Mouse (Mus musculus): ENCODE measurements around the gene Cnot10. TPM values are rescaled to one million over a fixed set of nuclear protein-coding genes. Genes with fewer than 3 reads are reported as not detected.

The Cnot10 gene
- polyA plus RNA-seq, 1 experiment from 2014 or later: 74.3 TPM

DNA sequence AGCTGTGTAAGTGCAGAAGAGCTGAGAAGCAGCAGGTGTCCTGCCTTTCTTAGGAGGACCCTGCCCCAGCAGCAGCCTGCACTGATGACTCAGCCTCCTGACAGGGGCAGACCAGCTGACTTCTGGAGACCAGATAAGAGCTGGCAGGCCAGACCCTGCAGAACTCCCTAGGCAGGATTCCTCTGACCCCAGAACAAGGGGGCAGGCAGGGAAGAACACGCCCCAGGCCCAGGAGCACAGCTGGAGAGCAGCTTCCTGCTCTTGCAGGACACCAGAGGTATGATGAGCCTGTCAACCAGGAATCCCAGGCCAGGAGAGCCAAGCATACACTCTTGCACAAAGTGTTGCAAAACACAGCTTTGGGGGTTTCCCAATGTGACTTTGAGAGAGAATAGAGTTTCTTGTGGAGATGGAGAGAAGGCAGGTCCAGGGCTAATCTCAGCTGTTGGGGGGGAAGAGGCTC lies 98.7 kb downstream of the Cnot10 start:
- H3K4me1 ChIP-seq (ENCODE audit: insufficient read depth, low read length): peaks cover 50% of the 10 kb centered on the region
- H3K36me3 ChIP-seq (ENCODE audit: insufficient read depth, low read length): no peaks in the 10 kb centered on the region
- WGBS: 35% methylated on average over 1 of the region's 1 CpGs
- H3K9ac ChIP-seq (replicated peaks; ENCODE audit: low read length): no peak overlapping the region
- no peak for ATAC-seq (ENCODE audit: low FRiP score, low TSS enrichment)
- no peaks in the 10 kb centered on the region for H3K9me3 ChIP-seq (ENCODE audit: low read length)
- no peak overlapping the region for H3K4me3 ChIP-seq (ENCODE audit: low read length)
- H3K27ac ChIP-seq (ENCODE audit: low read length): no peak overlapping the region
- no peak overlapping the region for H3K4me2 ChIP-seq (replicated peaks; ENCODE audit: low read depth, low read length)
- H3K27me3 ChIP-seq (ENCODE audit: insufficient read depth, low read length): no peaks in the 10 kb centered on the region

GRCm38 (mm10) chr9:114538996-114539563 lies 100.9 kb downstream of the Cnot10 start:
- H3K4me3 ChIP-seq (ENCODE audit: low read length): no peak overlapping the region
- H3K9ac ChIP-seq (replicated peaks; ENCODE audit: low read length): 0 out of 2 replicates have a peak overlapping the region, but pooled peaks have one; percentile 10
- WGBS: 52% methylated on average over 7 of the region's 7 CpGs
- peak; percentile 55; the same call in 1 of the 2 replicates for ATAC-seq (ENCODE audit: low FRiP score, low TSS enrichment)
- no peak overlapping the region for H3K4me2 ChIP-seq (replicated peaks; ENCODE audit: low read depth, low read length)
- H3K27me3 ChIP-seq (ENCODE audit: insufficient read depth, low read length): no peaks in the 10 kb centered on the region
- H3K9me3 ChIP-seq (ENCODE audit: low read length): no peaks in the 10 kb centered on the region
- H3K36me3 ChIP-seq (ENCODE audit: insufficient read depth, low read length): no peaks in the 10 kb centered on the region
- H3K27ac ChIP-seq (ENCODE audit: low read length): peak overlapping the region; percentile 64
- H3K4me1 ChIP-seq (ENCODE audit: insufficient read depth, low read length): peaks cover 30% of the 10 kb centered on the region

DNA sequence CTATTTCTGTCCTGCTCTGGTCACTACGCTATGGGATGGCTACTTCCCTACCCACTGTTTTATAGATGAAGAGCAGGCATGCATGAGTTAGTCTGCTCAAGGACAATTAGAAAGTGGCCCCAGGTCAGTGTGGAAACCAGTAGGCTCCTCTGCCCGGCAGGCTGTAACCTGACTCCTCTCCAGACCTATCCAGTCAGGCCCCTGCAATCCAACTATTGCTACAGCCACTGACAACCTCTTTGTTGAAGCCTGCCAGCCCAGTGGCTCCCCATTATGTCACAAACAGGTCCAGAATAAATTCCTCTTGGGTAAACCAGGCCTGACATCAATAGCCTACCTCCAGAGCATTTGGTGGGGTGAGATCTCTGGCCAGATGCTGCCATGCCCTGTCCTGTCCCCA lies 103.4 kb downstream of the Cnot10 start:
- peak; percentile 81 for ATAC-seq (ENCODE audit: low FRiP score, low TSS enrichment)
- peak overlapping the region; percentile 54 for H3K27ac ChIP-seq (ENCODE audit: low read length)

More for the DNA sequence above, 103.4 kb downstream of the Cnot10 start:
- Histone ChIP-seq H3K4me3 (ENCODE audit: low read length) (no peak overlapping the region), H3K4me1 (ENCODE audit: insufficient read depth, low read length) (peaks cover 33% of the 10 kb centered on the region), H3K36me3 (ENCODE audit: insufficient read depth, low read length) (no peaks in the 10 kb centered on the region), H3K9me3 (ENCODE audit: low read length) (no peaks in the 10 kb centered on the region), H3K4me2 (replicated peaks; ENCODE audit: low read depth, low read length) (no peak overlapping the region), H3K9ac (replicated peaks; ENCODE audit: low read length) (0 out of 2 replicates have a peak overlapping the region, but pooled peaks have one; percentile 13), H3K27me3 (ENCODE audit: insufficient read depth, low read length) (no peaks in the 10 kb centered on the region)
- WGBS: 27% methylated on average over 2 of the region's 2 CpGs

Other genes with a start within 250 kb of the Cnot10 start
- 139 and 148 TPM in 2 replicates for gene Crtap, start 249.5 kb downstream of the Cnot10 start, polyA plus RNA-seq (2015; fragmentation: Nextera tagmentation; extraction: Ambion mirVana)
- gene Glb1, start 239.1 kb downstream of the Cnot10 start, polyA plus RNA-seq (2015; fragmentation: Nextera tagmentation; extraction: Ambion mirVana): 77.6 and 81.0 TPM in 2 replicates
- gene Tmppe, start 239.1 kb downstream of the Cnot10 start, polyA plus RNA-seq (2015; fragmentation: Nextera tagmentation; extraction: Ambion mirVana): 15.3 and 15.9 TPM in 2 replicates
- gene Ccr4, start 135.3 kb downstream of the Cnot10 start, polyA plus RNA-seq (2015; fragmentation: Nextera tagmentation; extraction: Ambion mirVana): 0.49 and 1.4 TPM in 2 replicates
- 0.22 and 0.36 TPM in 2 replicates for gene C130032M10Rik, start 124.5 kb downstream of the Cnot10 start, polyA plus RNA-seq (2015; fragmentation: Nextera tagmentation; extraction: Ambion mirVana)
- gene Trim71, start 75.8 kb downstream of the Cnot10 start, polyA plus RNA-seq (2015; fragmentation: Nextera tagmentation; extraction: Ambion mirVana): 0.69 and 0.89 TPM in 2 replicates
- gene Dync1li1, start 48.6 kb upstream of the Cnot10 start, polyA plus RNA-seq (2015; fragmentation: Nextera tagmentation; extraction: Ambion mirVana): 45.7 and 61.2 TPM in 2 replicates
- 67.0 and 73.5 TPM in 2 replicates for gene Cmtm6, start 90.9 kb upstream of the Cnot10 start, polyA plus RNA-seq (2015; fragmentation: Nextera tagmentation; extraction: Ambion mirVana)
- 111 and 117 TPM in 2 replicates for gene Cmtm7, start 141.7 kb upstream of the Cnot10 start, polyA plus RNA-seq (2015; fragmentation: Nextera tagmentation; extraction: Ambion mirVana)
- gene Cmtm8, start 204.0 kb upstream of the Cnot10 start, polyA plus RNA-seq (2015; fragmentation: Nextera tagmentation; extraction: Ambion mirVana): 39.6 and 42.2 TPM in 2 replicates

Data from kidney, embryonic 16.5 days (tissue).